Mouse (Mus musculus) telencephalon, adult 2 months (tissue): ENCODE measurements around the gene Mcu.
A peak's percentile ranks its signal among the peaks of the same experiment; 100 is the strongest.

Experiments
- DNase-seq: peaks from one replicate; pipeline ENCODE4 v3.0.0-alpha.2; 2011; ENCODE audit warnings: low read depth, low spot score

Gene Mcu

DNA sequence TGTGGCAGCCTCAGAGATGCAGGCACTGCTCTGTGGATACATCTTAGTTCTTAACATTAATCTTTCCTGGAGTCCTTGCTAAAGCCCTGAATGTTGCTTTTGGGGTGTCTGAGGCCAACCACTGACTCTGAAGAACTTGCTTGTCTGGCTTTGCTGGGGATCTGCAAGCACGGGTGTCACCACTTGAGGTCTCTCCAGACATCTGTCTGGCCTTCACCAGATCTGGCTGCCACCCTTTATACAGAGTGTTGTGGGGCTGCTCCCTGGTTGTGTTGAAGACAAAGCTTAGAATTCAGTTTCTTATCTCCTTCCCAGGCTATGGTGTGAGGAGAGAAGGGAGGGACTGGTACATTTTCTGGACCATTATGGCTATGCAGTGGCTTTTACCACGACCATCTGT is 122.4 kb downstream of the Mcu start:
- no peak for DNase-seq

DNA sequence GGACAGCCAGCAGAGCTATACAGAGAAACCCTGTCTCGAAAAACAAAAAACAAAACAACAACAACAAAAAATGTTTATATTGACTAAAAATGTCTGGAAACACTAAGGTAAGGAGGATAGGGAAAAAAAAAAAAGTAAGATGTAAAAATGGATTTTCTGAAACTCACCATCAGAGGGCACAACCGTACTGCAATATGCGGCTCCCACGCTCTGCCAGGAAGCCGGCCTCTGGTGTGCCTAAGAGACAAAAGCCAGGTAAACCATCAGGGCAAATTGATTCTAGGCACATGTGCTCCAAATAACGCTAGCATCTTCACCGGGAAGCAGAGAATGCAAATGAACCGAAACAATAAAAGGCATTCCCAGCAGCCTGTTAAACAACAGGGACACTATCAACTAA is 125.6 kb downstream of the Mcu start:
- no peak for DNase-seq

DNA sequence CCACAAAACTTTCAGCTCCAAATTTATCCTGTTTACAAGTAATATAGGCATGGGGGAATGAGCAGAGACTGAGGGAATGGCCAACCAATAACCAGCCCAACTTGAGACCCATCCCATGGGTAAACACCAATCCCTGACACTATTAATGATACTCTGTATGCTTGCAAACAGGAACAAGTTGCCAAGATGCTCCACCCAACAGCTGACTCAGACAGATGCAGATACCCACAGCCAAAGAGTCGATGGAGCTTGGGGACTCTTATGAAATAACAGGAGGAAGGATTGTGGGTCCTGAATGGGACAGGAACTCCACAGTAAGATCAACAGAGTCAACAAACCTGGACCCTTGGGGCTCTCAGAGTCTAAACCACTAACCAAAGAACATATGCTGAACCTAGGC is 127.1 kb downstream of the Mcu start:
- no peak for DNase-seq

DNA sequence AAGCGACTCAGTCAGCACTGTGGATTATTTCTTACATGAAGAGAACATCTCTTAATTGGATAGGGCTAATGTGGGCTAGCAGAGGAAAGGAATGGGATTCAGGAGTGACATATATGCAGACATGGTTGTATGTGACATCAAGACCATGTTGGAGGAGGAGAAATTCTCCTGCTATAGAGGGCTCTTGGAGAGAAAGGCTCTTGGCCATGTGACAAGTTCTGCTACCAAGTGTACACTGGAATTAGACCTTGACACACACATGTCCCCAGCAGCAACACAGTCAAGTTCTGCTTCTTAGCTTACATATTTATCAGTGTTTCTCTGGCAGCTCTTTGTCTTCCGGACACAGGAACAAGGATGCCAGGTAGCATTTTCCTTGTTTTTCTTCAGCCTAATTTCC is 129.1 kb downstream of the Mcu start:
- no peak for DNase-seq

DNA sequence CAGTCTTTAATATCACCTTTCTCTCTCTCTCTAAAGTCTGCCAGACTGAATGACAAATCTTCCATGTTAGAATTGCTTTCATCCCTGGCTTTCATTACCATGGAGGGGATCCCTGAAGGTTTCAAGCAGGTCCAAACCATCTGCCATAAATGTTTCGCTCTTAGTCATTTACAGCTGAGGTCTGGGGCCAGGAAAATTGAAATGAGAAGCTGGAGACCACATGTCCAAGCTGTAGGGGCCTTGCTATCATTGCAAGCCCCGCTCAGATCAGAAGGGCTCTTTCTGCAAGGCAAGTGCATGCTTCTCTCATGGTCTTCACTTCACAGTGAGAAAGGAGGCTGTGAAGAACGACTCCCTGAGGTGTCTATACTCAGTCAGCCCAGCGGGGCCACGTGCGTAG is 132.2 kb downstream of the Mcu start:
- DNase-seq = no peak

DNA sequence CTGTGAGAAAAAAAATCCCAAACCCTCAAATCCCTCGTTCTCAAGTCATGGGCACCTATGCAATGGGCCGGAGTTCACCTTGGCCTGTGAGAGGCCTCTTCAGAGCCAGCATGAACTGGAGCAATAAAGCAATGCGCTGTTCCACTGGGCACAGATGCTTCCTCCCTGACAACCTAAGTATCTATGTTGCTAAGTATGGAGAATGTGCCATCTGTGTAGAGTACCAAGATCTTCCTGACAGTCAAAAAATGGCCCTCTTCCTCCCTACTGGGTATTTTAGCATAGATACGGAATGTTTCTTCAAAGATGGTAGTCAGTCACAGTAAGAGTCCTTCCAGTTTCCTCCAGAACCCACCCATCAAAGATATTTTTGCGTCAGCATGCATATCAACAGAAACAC is 135.1 kb downstream of the Mcu start:
- DNase-seq = peak; percentile 52

DNA sequence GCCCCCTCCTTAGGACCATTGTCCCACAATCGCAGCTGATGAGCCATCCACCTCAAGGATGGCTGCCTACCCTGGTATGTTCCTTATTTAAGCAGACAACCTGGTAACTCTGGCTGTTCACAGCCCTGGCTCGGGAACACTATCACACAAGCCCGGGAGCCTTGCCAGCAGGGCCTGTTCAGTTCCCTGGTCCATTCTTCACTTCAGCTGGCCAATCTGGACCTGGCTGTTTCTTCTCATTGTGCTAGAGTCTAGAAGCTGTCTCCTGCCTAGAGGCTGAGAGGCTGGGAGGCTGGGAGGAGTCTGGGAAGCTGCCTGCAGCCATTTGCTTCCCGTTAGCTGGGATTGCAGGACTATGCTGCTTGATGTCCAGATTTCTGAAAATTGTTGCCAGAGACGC is 146.0 kb downstream of the Mcu start:
- DNase-seq = no peak

DNA sequence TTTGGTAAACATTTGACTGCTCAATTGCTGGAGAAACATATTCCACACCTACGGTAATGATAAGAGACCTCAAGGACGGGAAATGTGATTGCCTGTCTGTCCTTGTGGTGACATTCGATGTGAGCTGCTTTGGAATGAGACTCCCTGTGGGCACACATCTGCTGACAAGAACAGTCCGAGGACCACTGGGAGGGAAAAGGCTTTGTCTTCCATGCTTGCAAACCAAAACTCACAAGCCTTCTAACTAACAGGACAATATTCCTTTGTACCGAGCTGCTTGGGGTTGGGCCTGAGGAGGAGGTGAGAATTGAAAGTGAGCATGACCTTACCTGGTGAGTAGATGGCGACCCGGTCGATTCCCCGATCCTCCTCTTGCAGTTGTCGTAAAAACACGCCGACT is 149.2 kb downstream of the Mcu start:
- DNase-seq = no peak

DNA sequence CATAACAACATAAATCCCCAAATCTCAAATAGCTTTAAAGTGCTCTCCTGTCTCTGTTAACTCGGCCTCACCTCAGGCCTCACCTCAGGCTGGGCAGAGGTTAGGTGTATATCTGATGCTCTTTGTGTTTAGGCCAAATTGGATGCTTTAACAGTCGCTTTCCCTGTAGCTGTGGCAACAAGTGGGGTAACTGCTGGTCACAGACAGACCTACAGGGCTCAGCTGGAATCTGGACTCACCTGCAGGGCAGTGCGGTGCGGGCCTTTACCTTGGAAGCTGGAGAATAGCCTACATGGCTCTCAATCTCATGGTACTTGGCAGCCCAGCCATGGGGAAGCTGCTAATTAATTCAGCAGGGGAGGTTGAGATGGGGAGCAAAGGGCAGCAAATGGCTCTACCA is 149.9 kb downstream of the Mcu start:
- no peak for DNase-seq

DNA sequence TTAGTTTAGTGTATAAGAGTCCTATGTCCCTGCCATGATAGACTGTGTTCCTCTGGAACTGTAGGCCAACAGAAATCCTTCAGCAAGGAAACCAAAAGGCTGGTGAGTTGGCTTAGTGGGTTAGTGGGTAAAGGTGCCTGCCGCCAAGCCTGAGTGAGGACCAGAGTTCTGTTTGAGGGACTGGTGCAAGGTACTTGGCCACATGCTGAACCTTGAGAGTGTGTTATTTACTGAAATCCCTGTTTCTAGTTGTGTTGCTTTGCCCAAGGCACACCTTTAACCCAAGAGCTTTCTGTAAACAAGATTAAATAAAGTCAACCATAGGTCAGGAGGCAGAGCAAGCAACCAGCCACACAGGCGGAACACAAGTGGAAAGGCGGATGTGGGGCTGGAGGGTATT is 150.9 kb downstream of the Mcu start:
- no peak for DNase-seq

DNA sequence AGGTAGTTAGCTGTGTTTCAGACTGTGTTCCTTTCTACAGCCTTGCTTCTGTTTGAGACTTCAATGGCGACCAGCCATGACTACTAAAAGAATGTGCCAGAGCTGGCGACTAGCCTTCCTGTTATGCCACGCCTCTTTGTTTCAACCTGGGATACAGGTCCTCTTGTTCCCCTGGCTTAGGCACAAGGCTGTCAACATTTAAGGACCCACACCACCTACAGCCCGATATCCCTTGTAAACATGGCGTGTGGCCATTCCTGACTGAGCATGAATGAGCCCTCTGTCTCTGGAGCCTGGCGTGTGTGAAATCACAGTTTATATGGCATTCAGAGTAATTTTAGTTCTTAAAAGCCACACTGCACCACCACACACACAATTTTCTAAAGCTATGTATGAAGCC is 154.2 kb downstream of the Mcu start:
- DNase-seq = no peak

DNA sequence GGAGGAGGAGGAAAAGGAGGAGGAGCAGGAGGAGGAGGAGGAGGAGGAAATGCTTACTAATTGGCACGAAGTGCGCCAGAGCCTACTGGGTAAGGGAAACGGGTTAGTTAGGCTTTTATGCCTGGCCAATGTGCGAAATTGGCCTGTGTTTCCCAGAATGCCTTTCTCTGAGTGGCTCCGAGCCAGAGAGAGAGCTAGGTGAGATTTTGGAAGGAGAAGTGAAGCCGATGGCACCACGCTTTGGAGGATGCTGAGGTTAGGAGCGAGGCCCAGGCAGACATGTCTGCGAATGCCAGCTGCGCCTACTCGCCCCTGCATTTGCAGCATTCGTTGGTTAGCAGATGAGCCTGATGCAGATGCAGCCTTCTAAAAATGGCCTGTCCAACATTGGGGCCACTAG is 156.7 kb downstream of the Mcu start:
- peak; percentile 34 for DNase-seq

DNA sequence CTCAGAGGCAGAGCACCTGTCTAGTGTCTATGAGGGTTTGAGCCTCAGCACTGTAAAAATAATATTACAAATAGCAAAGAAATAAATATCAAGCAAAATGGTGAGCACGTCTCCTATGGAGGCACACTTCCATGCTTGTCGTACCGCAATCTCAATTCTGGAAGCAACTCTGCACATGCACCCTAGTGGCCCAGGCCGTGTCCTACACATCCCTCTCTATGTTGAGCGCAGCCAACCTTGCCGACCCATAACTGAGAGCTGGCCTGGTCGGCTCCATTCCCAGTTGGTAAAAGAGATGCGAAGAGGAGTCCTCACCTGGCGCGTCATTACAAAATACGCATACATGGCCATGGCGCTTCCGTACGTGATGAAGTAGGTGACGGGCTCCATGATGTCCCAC is 161.9 kb downstream of the Mcu start:
- no peak for DNase-seq

DNA sequence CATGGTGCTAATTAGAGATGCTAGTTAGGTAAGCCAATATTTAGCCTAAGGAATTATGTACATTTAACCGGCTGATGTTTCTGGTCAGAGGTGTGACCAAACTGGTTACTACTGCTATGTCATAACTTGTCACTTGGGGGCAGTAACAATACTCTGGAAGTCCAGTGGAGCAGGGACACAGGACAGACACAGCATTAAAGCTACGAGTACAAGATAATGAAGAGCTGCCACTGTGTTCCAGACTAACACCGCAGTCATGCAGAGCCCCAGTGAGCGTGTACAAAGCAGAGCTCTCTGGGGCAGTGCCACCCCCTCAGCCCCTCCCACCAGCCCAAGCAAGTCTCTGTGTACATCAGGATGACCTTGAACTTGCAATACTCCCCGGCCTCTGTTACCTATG is 164.7 kb downstream of the Mcu start:
- no peak for DNase-seq

DNA sequence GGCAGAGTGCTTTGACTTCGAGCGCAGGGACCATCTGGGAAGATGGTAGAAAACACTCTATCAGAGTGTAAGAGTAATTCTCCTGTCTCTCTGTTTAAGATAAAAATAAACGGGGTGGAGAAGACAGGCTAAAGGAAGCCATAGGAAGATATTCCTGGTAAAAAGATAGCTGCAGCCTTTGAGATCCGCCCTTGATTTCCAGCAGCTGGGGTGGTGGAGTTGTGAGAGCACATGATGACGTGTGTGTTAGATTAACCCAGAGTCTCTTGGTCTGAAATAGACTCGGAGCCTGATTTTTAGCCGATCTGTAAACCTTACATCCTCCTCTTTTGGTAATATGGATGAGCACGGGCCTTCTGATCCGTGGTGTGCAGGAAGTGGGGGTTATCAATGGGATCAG is 168.9 kb downstream of the Mcu start:
- DNase-seq = peak; percentile 74

DNA sequence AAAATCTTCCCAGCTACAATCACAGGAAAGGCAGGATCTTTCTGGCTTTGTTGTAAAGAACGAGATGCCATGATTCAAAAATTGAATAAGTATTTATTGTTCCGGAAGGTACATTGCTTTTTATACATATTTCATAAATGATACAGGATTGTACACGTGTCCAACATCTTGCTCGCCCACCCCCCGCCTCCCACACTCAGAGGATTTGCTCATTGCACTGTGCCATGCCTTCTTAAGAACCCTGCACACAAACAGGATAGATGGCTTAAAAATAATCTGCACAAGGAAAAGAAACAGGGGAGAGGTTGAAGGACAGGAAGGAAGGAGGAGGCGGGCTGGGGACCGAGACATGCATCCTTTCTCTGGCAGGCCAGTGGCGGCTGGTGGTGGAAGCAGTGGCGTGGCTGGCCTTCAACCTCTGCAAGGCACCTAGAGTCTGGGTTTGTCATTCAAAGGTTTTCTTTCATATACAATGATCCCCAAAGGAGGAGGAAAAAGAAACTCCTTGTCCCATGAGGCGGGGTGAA is 169.5 kb downstream of the Mcu start:
- DNase-seq = no peak

DNA sequence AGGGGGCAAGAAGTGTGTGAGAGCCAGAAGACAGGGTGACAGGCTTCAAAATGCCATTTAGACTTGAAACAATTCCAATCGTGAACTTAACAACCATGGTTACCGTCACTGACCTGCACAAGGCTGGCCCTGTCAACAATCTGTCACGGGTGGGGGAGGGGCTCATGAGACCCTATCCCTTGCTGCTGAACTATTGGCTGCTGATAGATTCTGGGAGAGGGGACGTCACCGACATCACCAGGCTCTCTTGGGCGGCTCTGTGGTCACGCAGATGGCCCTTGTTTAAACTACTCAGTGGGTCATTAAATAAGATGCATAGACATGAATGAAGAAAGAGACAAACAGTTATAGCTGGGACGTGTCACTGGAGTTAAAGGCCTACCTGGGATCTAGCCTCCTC is 171.9 kb downstream of the Mcu start:
- DNase-seq = no peak

DNA sequence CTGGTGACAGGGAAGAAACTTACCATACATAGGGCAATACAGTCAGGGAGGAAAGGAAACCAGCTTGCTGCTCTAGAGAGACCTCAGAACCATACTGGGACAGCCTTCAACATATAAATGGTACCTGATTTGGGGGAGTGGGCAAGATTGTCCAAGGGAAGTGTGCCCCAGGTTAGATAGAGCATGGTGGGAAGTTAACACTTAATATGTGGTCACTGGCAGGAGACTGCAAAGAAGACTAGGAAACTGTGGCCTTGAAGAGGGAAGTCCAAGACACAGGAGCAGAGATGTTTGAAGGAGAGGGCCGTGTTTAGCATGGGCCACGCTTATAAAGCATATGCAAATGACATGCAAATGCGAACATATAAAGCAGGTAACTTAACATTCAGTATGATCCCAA is 172.4 kb downstream of the Mcu start:
- DNase-seq = no peak

DNA sequence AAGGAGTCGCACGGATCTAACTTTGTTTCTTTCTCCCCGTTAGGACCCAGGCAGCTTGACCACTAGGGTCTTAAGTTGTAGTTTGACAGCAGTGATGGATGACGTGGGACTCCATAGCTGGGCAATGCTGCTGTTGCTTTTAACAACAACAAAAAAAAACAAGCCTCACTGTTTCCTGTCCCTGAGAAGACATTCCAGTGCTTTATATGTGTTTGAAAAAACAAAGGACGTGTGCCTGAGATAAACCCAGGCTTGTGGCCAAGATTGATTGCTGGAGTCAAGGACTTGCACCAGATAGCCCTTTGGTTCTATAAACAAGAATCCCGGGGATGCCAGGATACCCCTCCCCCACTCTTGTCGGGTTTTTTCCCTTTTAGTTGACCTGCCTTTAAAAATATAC is 173.3 kb downstream of the Mcu start:
- DNase-seq = no peak

DNA sequence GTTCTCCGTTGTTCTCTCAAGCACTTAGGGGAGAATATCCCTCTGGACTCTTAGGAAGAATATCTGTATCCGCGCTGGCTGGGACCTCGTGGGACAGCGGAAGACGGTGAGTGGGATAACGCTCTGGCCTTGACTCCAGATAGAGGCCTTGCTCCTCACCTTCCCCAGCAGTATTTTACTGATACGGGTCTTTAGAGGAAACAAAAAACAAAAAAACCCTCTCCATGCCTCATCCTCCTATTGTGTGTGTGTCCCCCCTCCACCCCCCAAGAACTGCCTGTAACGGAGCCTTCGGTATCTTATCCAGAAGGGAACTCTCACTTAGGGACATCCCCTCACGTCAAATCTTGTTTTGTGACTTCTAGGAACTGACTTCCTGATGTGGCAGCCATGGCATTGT is 174.8 kb downstream of the Mcu start, which contains the start of gene Oit3:
TSS of gene Oit3 (minus strand) at position 44 of the 400 bp plus-strand sequence.
- no peak for DNase-seq

DNA sequence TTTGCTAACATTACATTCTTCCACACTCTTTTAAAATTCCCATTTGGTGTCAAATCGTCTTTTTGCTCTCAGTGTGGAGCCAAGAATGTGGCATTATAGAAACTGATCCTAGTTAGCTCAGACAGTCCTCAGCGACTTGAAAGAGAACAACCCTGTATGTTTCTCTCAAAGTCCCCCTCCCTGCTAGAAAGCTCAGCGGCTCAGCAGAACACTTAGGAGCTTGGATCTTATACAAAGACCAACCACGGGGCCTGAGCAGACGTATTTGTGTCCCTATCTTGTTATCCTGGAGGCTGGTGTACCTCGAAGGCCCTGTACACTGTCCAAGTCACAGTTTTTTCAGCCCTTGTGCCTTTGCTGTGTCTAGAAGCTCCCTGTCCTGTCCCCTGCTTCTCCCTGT is 176.3 kb downstream of the Mcu start:
- DNase-seq = no peak

DNA sequence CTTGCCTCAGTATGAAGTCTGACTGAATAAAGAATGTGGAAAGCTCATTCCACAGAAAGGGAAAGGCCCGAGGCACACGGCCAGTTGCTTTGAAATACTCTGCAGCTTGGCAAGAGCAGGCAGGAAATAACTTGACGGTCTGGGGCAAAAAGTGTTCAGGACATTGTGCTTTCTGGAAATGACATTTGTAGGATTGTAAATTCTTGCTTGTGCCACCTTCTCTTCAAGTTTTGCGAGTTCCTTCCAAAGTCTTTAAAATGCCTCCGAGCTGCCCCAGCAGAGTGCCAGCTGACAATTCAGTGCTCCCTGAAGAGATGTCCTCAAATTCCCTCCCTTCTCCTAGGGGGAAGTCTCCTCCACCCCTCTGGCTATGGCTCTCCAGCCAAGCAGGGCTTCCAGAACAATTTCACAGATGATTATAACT is 177.0 kb downstream of the Mcu start:
- no peak for DNase-seq

DNA sequence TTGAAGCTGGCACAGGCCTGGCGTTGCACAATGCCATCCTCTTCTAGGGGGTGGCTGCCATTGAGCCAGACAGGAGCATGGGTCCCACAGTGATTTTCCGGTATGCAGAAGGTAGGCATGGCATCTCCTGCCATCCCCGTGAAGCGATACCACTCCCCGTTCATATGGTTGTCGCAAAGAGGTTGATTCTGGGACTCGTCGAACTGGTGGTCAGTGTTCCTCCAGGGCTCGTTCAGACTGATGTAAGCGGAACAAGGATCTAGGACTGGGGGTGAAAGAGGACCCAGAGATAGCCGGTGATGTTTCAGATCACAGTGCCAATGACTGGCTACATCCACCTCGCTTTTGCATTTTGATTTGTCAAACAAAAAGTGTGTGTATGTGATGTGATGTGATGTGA is 177.8 kb downstream of the Mcu start:
- no peak for DNase-seq

DNA sequence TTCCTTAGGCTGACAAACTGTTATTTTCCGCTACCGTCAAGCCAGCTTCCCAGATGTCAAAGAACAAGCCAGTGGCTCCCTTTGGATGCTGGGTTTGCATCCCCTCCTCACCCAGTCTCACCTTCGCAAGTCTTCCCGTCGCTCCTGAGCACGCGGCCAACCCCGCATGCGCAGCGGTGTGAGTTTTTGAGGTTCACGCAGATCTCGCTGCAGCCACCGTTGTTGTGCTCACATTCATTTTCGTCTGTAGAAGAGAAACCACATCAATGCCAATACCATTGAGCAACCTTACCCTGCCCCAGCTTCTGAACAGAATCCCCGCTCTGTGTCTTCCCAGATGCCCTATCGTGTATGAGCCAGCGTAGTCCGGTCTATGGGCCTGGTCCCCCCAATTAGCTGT is 180.7 kb downstream of the Mcu start:
- DNase-seq = no peak
